Mouse (Mus musculus) bone marrow, adult 2 months (tissue): ENCODE data around the gene H2bfm.

Experiments used
- CTCF ChIP-seq: fragments of 200-500 bp; IDR thresholded peaks from 2 replicates; pipeline ENCODE4 v1.5.1; 2011; ENCODE audit warnings: low read length, control low read depth; ENCODE audit not compliant: control insufficient read depth, insufficient read depth
- POLR2A ChIP-seq: fragments of 200-500 bp; IDR thresholded peaks from 2 replicates; pipeline ENCODE4 v1.6.1; 2011; ENCODE audit warnings: low read depth, mild to moderate bottlenecking, control low read depth, low read length, borderline replicate concordance; ENCODE audit not compliant: control insufficient read depth

- TF ChIP-seq CTCF (no peak), POLR2A (no peak)
Measured at GRCm38 (mm10) chrX:136937985-136938384, 10.9 kb downstream of the H2bfm start.
